Mouse (Mus musculus): ENCODE results near the gene Srms. TPM values are rescaled to one million over a fixed set of nuclear protein-coding genes. Genes with fewer than 3 reads are reported as not detected.

The Srms gene
- polyA plus RNA-seq, 1 experiment from 2014 or later = 0.07 TPM

DNA sequence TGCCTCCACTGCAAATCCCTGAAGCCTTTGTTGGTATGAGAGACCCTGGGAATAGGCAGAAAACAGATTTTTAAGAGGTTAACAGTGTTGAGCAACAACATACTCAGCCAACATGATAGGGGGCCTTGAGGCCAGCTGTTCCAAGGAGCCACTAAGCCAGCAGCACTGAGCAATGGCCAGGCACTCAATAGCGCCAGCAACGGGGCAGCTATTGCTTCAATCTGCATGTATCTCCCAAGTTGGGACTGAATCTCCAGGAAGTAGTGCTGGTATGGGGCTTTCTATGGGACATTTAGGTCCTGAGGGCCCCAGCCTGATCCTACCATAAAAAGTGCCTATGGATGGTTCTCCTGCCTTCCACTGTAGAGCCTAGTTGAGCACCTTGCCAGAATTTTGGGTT, 54.5 kb downstream of the Srms start:
- no peaks in the 10 kb centered on the region for H3K4me1 ChIP-seq
- no peak for ATAC-seq
- no peak overlapping the region for H3K4me2 ChIP-seq
- H3K36me3 ChIP-seq = no peaks in the 10 kb centered on the region
- no peaks in the 10 kb centered on the region for H3K9me3 ChIP-seq (replicated peaks)
- H3K27me3 ChIP-seq (replicated peaks) = peaks cover 54% of the 10 kb centered on the region
- no peak overlapping the region for H3K4me3 ChIP-seq
- 76% methylated on average over 2 of the region's 2 CpGs for WGBS (ENCODE audit: insufficient replicate concordance)
- no peak overlapping the region for H3K27ac ChIP-seq
- H3K9ac ChIP-seq = no peak overlapping the region

DNA sequence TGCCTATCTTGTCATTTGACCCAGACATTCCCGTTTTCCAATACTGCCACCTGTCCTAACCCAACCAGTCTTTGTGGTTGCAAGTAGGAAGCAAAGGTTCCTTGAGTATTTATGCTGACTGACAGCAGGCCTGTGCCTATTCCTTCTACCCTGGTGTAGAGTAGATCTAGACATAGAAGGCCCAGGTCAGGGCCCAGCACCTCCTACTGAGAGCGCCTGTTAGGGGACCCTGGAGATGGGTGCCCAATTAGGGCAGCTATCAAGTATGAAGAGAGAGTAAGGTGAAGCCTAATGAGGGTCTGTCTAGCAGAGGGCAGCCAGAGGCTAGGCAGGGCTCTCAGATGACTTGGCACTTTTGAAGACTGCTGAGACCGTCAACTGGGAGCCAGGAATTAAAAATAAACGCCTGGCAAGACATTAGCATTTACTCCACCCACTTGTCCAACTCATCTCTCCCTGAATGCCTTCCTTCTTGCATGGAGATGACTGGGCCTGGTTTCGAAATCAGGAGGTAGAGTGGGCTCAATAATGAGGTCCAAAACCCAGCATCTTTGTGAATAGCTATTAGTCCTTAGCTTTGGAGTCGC, 55.2 kb downstream of the Srms start:
- no peak overlapping the region for H3K4me3 ChIP-seq
- H3K4me1 ChIP-seq = no peaks in the 10 kb centered on the region
- no peak overlapping the region for H3K27ac ChIP-seq
- no peaks in the 10 kb centered on the region for H3K9me3 ChIP-seq (replicated peaks)
- H3K36me3 ChIP-seq = no peaks in the 10 kb centered on the region
- H3K27me3 ChIP-seq (replicated peaks) = peaks cover 61% of the 10 kb centered on the region
- WGBS (ENCODE audit: insufficient replicate concordance) = 47% methylated on average over 6 of the region's 6 CpGs
- H3K4me2 ChIP-seq = no peak overlapping the region
- no peak for ATAC-seq
- H3K9ac ChIP-seq = no peak overlapping the region

DNA sequence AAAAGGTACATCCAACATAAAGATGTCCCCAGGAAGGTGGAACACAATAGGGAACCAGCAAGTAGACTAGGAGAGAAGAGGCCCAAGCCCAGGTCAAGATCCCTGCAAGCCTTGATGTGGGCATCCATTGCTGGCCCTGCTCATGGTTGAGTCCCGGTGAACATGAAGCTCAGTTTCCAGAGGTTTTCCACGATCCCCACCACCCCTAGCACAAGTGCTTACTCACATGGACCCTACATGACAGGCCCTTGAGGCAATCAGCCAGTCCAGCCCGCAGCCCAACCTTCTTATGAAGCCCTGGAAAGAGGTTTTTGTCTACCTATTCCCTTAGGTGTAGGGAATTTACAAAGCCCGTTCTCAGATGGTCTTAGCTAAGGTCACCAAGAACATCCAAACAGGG, 55.8 kb downstream of the Srms start:
- no peak overlapping the region for H3K9ac ChIP-seq
- H3K4me2 ChIP-seq = no peak overlapping the region
- H3K27me3 ChIP-seq (replicated peaks) = peaks cover 65% of the 10 kb centered on the region
- no peaks in the 10 kb centered on the region for H3K4me1 ChIP-seq
- no peaks in the 10 kb centered on the region for H3K36me3 ChIP-seq
- WGBS (ENCODE audit: insufficient replicate concordance) = 46% methylated on average over 4 of the region's 4 CpGs
- no peak overlapping the region for H3K27ac ChIP-seq
- no peaks in the 10 kb centered on the region for H3K9me3 ChIP-seq (replicated peaks)
- no peak for ATAC-seq
- H3K4me3 ChIP-seq = no peak overlapping the region

DNA sequence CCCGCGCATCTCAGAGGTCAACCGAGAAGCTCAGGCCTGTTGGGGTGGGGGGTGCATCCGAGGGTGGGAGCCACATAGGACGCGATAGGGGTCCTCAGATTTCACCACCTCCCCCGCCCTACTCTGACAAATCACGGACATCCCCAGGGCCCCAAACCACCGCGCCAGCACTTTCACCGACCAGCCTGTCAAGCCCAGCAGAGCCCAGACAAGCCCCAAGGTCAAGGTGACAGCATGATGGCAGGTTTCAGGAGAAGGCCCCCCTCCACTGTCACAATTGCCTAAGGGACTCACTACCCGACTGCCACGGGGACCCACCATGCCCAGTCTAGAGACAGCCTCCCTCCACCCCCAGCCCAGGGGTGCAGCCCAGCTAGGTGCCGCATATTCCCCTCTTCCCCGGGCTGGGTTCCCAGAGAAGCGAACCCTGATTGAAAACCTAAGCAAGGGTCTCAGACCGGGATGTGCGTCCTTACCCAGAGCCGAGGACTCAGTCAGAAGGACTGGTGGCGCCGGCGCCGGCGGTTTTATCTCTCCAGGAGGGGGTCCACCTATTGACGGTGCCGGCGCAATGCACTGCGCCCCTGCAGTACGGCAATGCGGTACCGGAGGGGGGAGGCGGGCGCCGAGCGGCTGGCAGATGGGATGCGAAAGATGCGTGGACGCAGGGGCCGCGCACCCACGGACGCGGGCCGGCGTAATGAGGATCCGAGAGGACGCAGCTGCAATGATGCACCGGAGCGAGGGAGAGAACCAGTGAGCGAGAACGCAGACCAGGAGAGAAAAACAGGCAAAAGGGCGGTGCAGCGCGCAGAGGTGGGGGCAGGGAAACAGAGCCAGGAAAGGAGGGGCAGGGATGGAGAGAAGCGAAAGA, 56.5 kb downstream of the Srms start, which contains the start of gene Eef1a2:
Gene Eef1a2 (minus strand): TSS at position 767 of the 874 bp plus-strand sequence.
- ATAC-seq = no peak
- Histone ChIP-seq H3K4me1 (no peaks in the 10 kb centered on the region), H3K9me3 (replicated peaks) (no peaks in the 10 kb centered on the region), H3K4me3 (peak within 1 kb of the TSS; percentile 18; the same call in 1 of the 2 replicates), H3K4me2 (peak within 1 kb of the TSS; percentile 32; the same call in 1 of the 2 replicates), H3K36me3 (no peaks in the 10 kb centered on the region), H3K27me3 (replicated peaks) (peaks cover 69% of the 10 kb centered on the region), H3K9ac (no peak within 1 kb of the TSS), H3K27ac (no peak within 1 kb of the TSS)
- 4% methylated on average over 55 of the region's 55 CpGs for WGBS (ENCODE audit: insufficient replicate concordance)

DNA sequence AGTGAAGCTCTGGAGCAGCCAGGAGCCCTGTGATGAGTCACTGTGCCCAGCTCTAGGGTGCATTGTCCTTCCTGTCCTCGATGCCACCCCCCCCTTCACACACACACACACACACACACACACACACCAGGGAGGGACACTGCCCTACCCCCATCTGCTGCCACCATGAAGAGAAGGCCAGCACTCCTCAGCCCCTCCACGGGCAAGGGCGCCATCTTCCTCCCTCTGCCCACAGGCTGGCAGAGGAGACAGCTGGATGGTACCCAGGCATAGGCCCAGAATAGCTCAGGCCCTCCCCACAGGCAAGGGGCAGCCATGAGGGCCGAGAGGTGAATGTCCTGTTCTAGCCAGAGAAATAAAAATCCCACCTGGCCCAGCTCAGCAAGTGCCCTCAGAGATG, 57.2 kb downstream of the Srms start:
- Histone ChIP-seq H3K4me3 (no peak overlapping the region), H3K27me3 (replicated peaks) (peaks cover 76% of the 10 kb centered on the region), H3K9me3 (replicated peaks) (no peaks in the 10 kb centered on the region), H3K27ac (no peak overlapping the region), H3K4me1 (no peaks in the 10 kb centered on the region), H3K4me2 (no peak overlapping the region), H3K9ac (no peak overlapping the region), H3K36me3 (no peaks in the 10 kb centered on the region)
- ATAC-seq = no peak
- WGBS (ENCODE audit: insufficient replicate concordance) = 45% methylated on average over 3 of the region's 4 CpGs

Other genes starting within 250 kb of the Srms start
- gene Arfgap1, start 246.0 kb downstream of the Srms start, polyA plus RNA-seq (2016; fragmentation: Nextera tagmentation; extraction: Ambion mirVana) = 47.4 and 47.6 TPM in 2 replicates
- 0.15 and 0.23 TPM in 2 replicates for gene Col20a1, start 226.7 kb downstream of the Srms start, polyA plus RNA-seq (2016; fragmentation: Nextera tagmentation; extraction: Ambion mirVana)
- 0.29 and 0.54 TPM in 2 replicates for gene Chrna4, start 169.6 kb downstream of the Srms start, polyA plus RNA-seq (2016; fragmentation: Nextera tagmentation; extraction: Ambion mirVana)
- 0.08 and 0.26 TPM in 2 replicates for gene Kcnq2, start 77.9 kb downstream of the Srms start, polyA plus RNA-seq (2016; fragmentation: Nextera tagmentation; extraction: Ambion mirVana)
- not detected in 2 replicates for gene Eef1a2, start 56.2 kb downstream of the Srms start, polyA plus RNA-seq (2016; fragmentation: Nextera tagmentation; extraction: Ambion mirVana)
- gene Ppdpf, start 25.9 kb downstream of the Srms start, polyA plus RNA-seq (2016; fragmentation: Nextera tagmentation; extraction: Ambion mirVana) = 114 and 115 TPM in 2 replicates
- 0.04 TPM in 1 of 2 replicates, not detected in the other for gene Ptk6, start 10.4 kb downstream of the Srms start, polyA plus RNA-seq (2016; fragmentation: Nextera tagmentation; extraction: Ambion mirVana)
- 0.11 and 0.26 TPM in 2 replicates for gene Fndc11, start 6.8 kb upstream of the Srms start, polyA plus RNA-seq (2016; fragmentation: Nextera tagmentation; extraction: Ambion mirVana)
- 1.7 and 1.8 TPM in 2 replicates for gene Helz2, start 28.8 kb upstream of the Srms start, polyA plus RNA-seq (2016; fragmentation: Nextera tagmentation; extraction: Ambion mirVana)
- 13.0 and 14.4 TPM in 2 replicates for gene Gmeb2, start 74.8 kb upstream of the Srms start, polyA plus RNA-seq (2016; fragmentation: Nextera tagmentation; extraction: Ambion mirVana)
- 0.18 TPM in 1 of 2 replicates, not detected in the other for gene Stmn3, start 101.3 kb upstream of the Srms start, polyA plus RNA-seq (2016; fragmentation: Nextera tagmentation; extraction: Ambion mirVana)
- 39.8 and 40.4 TPM in 2 replicates for gene Rtel1, start 106.6 kb upstream of the Srms start, polyA plus RNA-seq (2016; fragmentation: Nextera tagmentation; extraction: Ambion mirVana)
- gene Zgpat, start 151.7 kb upstream of the Srms start, polyA plus RNA-seq (2016; fragmentation: Nextera tagmentation; extraction: Ambion mirVana) = 22.6 and 23.9 TPM in 2 replicates
- gene Arfrp1, start 152.2 kb upstream of the Srms start, polyA plus RNA-seq (2016; fragmentation: Nextera tagmentation; extraction: Ambion mirVana) = 34.4 and 36.7 TPM in 2 replicates
- 10.3 and 12.1 TPM in 2 replicates for gene Lime1, start 166.9 kb upstream of the Srms start, polyA plus RNA-seq (2016; fragmentation: Nextera tagmentation; extraction: Ambion mirVana)
- gene Zbtb46, start 246.2 kb upstream of the Srms start, polyA plus RNA-seq (2016; fragmentation: Nextera tagmentation; extraction: Ambion mirVana) = 15.5 and 16.9 TPM in 2 replicates